Mouse (Mus musculus) layer of hippocampus, adult 2 months (tissue): ENCODE measurements around the gene Adgre4. TPM values are rescaled to one million over a fixed set of nuclear protein-coding genes. Genes with fewer than 3 reads are reported as not detected.
"Not testable (repeated sequence)": the region's sequence is repeated elsewhere in the genome, so short reads cannot be mapped to it uniquely, and the experiment has no call there.

Experiments
- DNase-seq, 2 experiments: peaks; one replicate each; pipeline ENCODE4 v3.0.0; 2022; ENCODE audit warnings: low spot score in 2 of 2
- H3K27ac ChIP-seq: fragments of 200-600 bp; 2 replicates; pipeline ENCODE4 v1.8.1; 2022
- H3K4me3 ChIP-seq: fragments of 200-600 bp; 2 replicates; pipeline ENCODE4 v1.8.1; 2022; ENCODE audit warnings: mild to moderate bottlenecking
- CTCF ChIP-seq: fragments of 200-600 bp; conservative IDR thresholded peaks from 2 replicates; pipeline ENCODE4 v1.8.1; 2022; ENCODE audit warnings: antibody characterized with exemption, mild to moderate bottlenecking, moderate library complexity
- total RNA-seq, 2 experiments: library from RNA; stranded (reverse); gene quantifications; 2 replicates each; pipeline ENCODE4 v1.2.3; 2021

Adgre4 gene
- total RNA-seq, 2 experiments from 2014 or later = not detected

GRCm38 (mm10) chr17:55877184-55877583, 127.4 kb downstream of the Adgre4 start:
- no peak for DNase-seq
- H3K4me3 ChIP-seq = no peak overlapping the region
- no peak overlapping the region for H3K27ac ChIP-seq
- no peak for TF ChIP-seq CTCF

DNA sequence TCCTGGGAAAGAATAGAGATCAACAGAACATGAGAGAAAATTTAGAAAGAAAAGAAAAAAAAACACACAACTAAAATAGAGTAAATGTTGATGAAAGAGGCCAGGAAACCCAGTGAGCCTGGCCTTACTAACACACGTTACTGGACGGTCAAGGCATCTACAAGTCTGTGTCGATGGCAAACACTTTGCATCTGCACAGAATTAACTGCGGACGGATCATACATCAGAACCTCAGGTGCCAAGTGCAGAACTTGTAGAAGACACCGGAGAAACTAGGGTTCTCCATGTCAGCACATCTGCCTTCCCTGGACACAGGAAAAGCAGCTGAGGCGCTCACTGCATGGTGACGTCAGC, 128.5 kb downstream of the Adgre4 start:
- Histone ChIP-seq H3K4me3 (peak overlapping the region; percentile 55), H3K27ac (peak overlapping the region; percentile 85)
- DNase-seq = not testable (repeated sequence)

GRCm38 (mm10) chr17:55878636-55879369, 129.0 kb downstream of the Adgre4 start, which contains the start of gene Zfp119a:
Gene Zfp119a (minus strand): TSS chr17:55878930.
- peak within 1 kb of the TSS; percentile 85 for H3K27ac ChIP-seq
- DNase-seq = peak; percentile 82 to 85
- peak within 1 kb of the TSS; percentile 55 for H3K4me3 ChIP-seq

DNA sequence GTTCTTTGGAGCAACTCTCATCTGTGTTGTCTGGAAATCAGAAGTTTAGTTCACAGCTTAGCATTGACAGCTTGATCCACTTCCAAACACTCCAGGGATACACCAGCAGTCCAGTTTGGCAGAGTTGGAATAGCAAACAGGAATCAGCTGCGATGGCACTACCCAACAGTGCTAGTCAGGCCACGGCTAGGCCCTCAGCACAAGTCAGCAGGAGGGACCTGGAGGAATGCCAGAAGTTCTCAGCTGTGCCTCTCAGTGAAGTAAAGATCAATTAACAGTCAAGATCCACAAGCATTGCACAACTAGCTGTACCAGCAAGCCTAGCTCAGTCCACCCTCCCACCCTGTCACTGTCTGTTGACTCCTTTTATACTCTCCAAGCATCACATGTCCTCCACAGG, 133.8 kb downstream of the Adgre4 start:
- TF ChIP-seq CTCF = no peak
- H3K27ac ChIP-seq = no peak overlapping the region
- DNase-seq = no peak
- H3K4me3 ChIP-seq = no peak overlapping the region

DNA sequence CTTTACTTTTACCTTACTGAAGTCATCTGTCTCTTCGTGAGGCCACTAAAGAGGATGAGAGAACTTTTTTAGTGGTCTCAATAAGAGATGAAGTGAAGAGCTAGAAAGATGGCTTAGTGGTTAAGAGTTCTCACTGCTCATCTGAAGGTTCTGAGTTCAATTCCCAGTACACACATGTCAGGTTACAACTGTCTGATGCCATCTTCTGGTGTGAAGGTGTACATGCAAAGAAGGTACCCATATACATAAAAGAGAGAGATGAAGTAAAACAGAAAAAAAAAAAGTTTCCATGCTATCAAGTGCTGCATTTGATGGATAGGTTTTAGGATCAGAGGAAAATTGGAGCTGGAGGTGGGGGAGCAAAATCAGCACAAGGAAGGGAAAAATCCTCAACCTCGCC, 135.1 kb downstream of the Adgre4 start:
- Histone ChIP-seq H3K27ac (no peak overlapping the region), H3K4me3 (no peak overlapping the region)
- peak; percentile 44 for TF ChIP-seq CTCF
- no peak for DNase-seq

GRCm38 (mm10) chr17:55892406-55892955, 142.7 kb downstream of the Adgre4 start:
- Histone ChIP-seq H3K4me3 (peak overlapping the region; percentile 55), H3K27ac (peak overlapping the region; percentile 89)
- DNase-seq = not testable (repeated sequence)

GRCm38 (mm10) chr17:55903087-55903486, 153.3 kb downstream of the Adgre4 start:
- no peak overlapping the region for H3K27ac ChIP-seq
- no peak for DNase-seq
- H3K4me3 ChIP-seq = no peak overlapping the region
- no peak for TF ChIP-seq CTCF

Other genes with a start within 250 kb of the Adgre4 start
- gene Vmn2r118, start 124.8 kb upstream of the Adgre4 start, total RNA-seq = not detected
- 1 to 10 TPM; 6.5 to 7.5 TPM for gene Pot1b, start 37.4 kb upstream of the Adgre4 start, total RNA-seq
- gene Zfp119a, start 128.9 kb downstream of the Adgre4 start, total RNA-seq = 1 to 10 TPM; 5.0 to 7.4 TPM
- 1 to 10 TPM; 6.2 to 6.9 TPM for gene Zfp959, start 142.1 kb downstream of the Adgre4 start, total RNA-seq
- gene Zfp119b, start 199.5 kb downstream of the Adgre4 start, total RNA-seq = 1 to 10 TPM; 3.5 to 4.0 TPM
- gene Ebi3, start 202.7 kb downstream of the Adgre4 start, total RNA-seq = 1 to 10 TPM; 1.0 to 1.6 TPM
- gene Yju2, start 209.1 kb downstream of the Adgre4 start, total RNA-seq = 10 to 100 TPM; 18.1 to 19.0 TPM
- gene Shd, start 220.5 kb downstream of the Adgre4 start, total RNA-seq = 10 to 100 TPM; 23.7 to 28.4 TPM
- 10 to 100 TPM; 67.2 to 69.0 TPM for gene Fsd1, start 236.5 kb downstream of the Adgre4 start, total RNA-seq